Mouse (Mus musculus): Measurements from ENCODE around the gene Iqschfp. TPM values are rescaled to one million over a fixed set of nuclear protein-coding genes. Genes with fewer than 3 reads are reported as not detected.

Iqschfp gene
- polyA plus RNA-seq, 1 experiment from 2014 or later, result not detected

DNA sequence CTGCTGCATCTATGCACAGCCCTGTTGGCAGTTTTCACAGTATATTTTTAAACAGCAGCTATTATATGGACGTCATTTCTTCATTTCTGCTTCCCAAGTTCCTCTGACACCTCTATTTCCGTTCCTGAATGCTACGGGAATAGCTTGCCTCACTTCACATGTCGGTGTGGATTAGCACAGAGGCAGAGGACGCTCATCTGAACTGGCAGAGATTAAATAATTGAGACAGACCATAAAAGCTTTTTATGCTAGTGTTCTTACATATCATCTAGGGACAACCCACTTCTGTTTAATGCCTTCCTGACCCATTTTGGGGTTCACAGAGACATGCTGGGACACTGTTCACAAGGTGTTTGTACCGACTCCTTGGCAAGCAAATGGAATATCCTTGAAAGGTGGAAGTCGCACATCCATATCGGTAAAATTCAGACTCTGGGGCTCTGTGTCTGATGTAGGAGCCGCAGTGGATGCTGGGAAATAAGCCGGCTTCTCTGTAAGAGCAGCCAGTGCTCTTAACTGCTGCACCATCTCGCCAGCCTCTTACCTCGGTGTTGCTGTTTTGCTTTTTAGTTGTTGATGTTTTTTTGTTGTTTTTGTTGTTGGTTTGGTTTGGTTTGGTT, 783.3 kb downstream of the Iqschfp start:
- WGBS, result 70% methylated on average over 12 of the region's 12 CpGs
- H3K4me1 ChIP-seq (replicated peaks; ENCODE audit: control insufficient read depth, insufficient read depth, low read length), result peaks cover 12% of the 10 kb centered on the region
- H3K27ac ChIP-seq (ENCODE audit: low read length), result no peak overlapping the region
- no peaks in the 10 kb centered on the region for H3K27me3 ChIP-seq (ENCODE audit: control insufficient read depth, insufficient read depth, low read depth, low read length)
- no peak overlapping the region for H3K4me2 ChIP-seq (ENCODE audit: low read depth, low read length)
- no peak overlapping the region for H3K9ac ChIP-seq (ENCODE audit: low read length)
- H3K9me3 ChIP-seq (ENCODE audit: control insufficient read depth, low read length), result no peaks in the 10 kb centered on the region
- H3K4me3 ChIP-seq (ENCODE audit: low read length), result no peak overlapping the region
- no peaks in the 10 kb centered on the region for H3K36me3 ChIP-seq (ENCODE audit: control insufficient read depth, insufficient read depth, low read length)
- no peak for ATAC-seq (ENCODE audit: low read depth)

Other genes with a start within 250 kb of the Iqschfp start
- not detected in 2 replicates for gene Iqcj, start within 50 bp of the Iqschfp start, polyA plus RNA-seq (2015; fragmentation: Nextera tagmentation; extraction: Ambion mirVana)
- gene Schip1, start 172.6 kb downstream of the Iqschfp start, polyA plus RNA-seq (2015; fragmentation: Nextera tagmentation; extraction: Ambion mirVana), result 29.1 and 31.2 TPM in 2 replicates

Measured in lung, embryonic 16.5 days (tissue).